8 mouse cellular contexts compared by ENCODE assay signal in genomic region chr13:55635146-55635571, GRCm38 (mm10). TPM values are rescaled to one million over a fixed set of nuclear protein-coding genes. Genes with fewer than 3 reads are reported as not detected.
DNase-seq lines count a peak whose midpoint lies in the region; ATAC-seq and TF ChIP-seq lines count a peak whose summit lies in the region.

No protein-coding gene starts in this region.

- ATAC-seq in hindbrain, embryonic 16.5 days: peak; percentile 74
- ATAC-seq in midbrain, embryonic 15.5 days (replicated peaks): peak; percentile 77
- no peak for ATAC-seq in inflammation-experienced regulatory T-cells, adult 6 months

- no peak for TF ChIP-seq POLR2A in cortical plate, adult 2 months (IDR thresholded peaks at IDR 0.05; ENCODE audit: extremely low read depth, insufficient read depth, low read length)

- H3K4me3 ChIP-seq in layer of hippocampus, adult 2 months: peak overlapping the region; percentile 89
- peak overlapping the region; percentile 62 for H3K4me3 ChIP-seq in cortical plate, adult 2 months (ENCODE audit: insufficient read depth, low read length)
- peak overlapping the region; percentile 98 for H3K4me3 ChIP-seq in hindbrain, embryonic 16.5 days (ENCODE audit: low read length)
- H3K4me3 ChIP-seq in midbrain, embryonic 15.5 days: peak overlapping the region; percentile 99

- H3K4me1 ChIP-seq in cortical plate, adult 2 months (ENCODE audit: control insufficient read depth, insufficient read depth, low read length): 0 out of 2 replicates have a peak, but pooled peaks cover 3% of the 10 kb centered on the region
- H3K4me1 ChIP-seq in hindbrain, embryonic 16.5 days (ENCODE audit: control insufficient read depth, insufficient read depth, low read depth, low read length): peaks cover 15% of the 10 kb centered on the region
- peaks cover 21% of the 10 kb centered on the region for H3K4me1 ChIP-seq in midbrain, embryonic 15.5 days

- under 1% methylated on average over 33 of the region's 40 CpGs for WGBS in hindbrain, embryonic 16.5 days
- WGBS in midbrain, embryonic 15.5 days: under 1% methylated on average over 39 of the region's 40 CpGs

- H3K27me3 ChIP-seq in hindbrain, embryonic 16.5 days (replicated peaks; ENCODE audit: control insufficient read depth, insufficient read depth, low read length): no peaks in the 10 kb centered on the region
- H3K27me3 ChIP-seq in midbrain, embryonic 15.5 days (replicated peaks): no peaks in the 10 kb centered on the region

- H3K9ac ChIP-seq in hindbrain, embryonic 16.5 days (ENCODE audit: low read depth, low read length): peak overlapping the region; percentile 95
- peak overlapping the region; percentile 95 for H3K9ac ChIP-seq in midbrain, embryonic 15.5 days

- peaks cover 25% of the 10 kb centered on the region for H3K36me3 ChIP-seq in hindbrain, embryonic 16.5 days (ENCODE audit: control insufficient read depth, insufficient read depth, low read length)
- peaks cover 22% of the 10 kb centered on the region for H3K36me3 ChIP-seq in midbrain, embryonic 15.5 days (replicated peaks)

- no peak for DNase-seq in layer of hippocampus, adult 2 months (ENCODE audit: low spot score in 2 of 2)
- no peak for DNase-seq in layer of hippocampus, postnatal 10 days (ENCODE audit: low spot score in 2 of 2)
- no peak for DNase-seq in urinary bladder, postnatal 4 days (ENCODE audit: low spot score in 2 of 2)
- no peak for DNase-seq in right cerebral cortex, adult 2 months (ENCODE audit: low spot score in 2 of 2)

- H3K27ac ChIP-seq in layer of hippocampus, adult 2 months: peak overlapping the region; percentile 90
- H3K27ac ChIP-seq in cortical plate, adult 2 months (ENCODE audit: insufficient read depth, low read length): no peak overlapping the region
- peak overlapping the region; percentile 74; the same call in 1 of the 2 replicates for H3K27ac ChIP-seq in hindbrain, embryonic 16.5 days (ENCODE audit: low read depth, low read length)
- H3K27ac ChIP-seq in midbrain, embryonic 15.5 days: peak overlapping the region; percentile 74

- no peak for TF ChIP-seq CTCF in layer of hippocampus, adult 2 months (conservative IDR thresholded peaks at IDR 0.05)
- TF ChIP-seq CTCF in cortical plate, adult 2 months (IDR thresholded peaks at IDR 0.05; ENCODE audit: extremely low read depth, insufficient read depth, low read length): no peak

- H3K4me2 ChIP-seq in hindbrain, embryonic 16.5 days (ENCODE audit: low read length): peak overlapping the region; percentile 89
- H3K4me2 ChIP-seq in midbrain, embryonic 15.5 days: peak overlapping the region; percentile 78

- H3K9me3 ChIP-seq in hindbrain, embryonic 16.5 days (ENCODE audit: control insufficient read depth, low read length): no peaks in the 10 kb centered on the region
- no peaks in the 10 kb centered on the region for H3K9me3 ChIP-seq in midbrain, embryonic 15.5 days

RNA-seq across cellular contexts. Expression of gene Ddx46, which starts 0.3 kb away (rescaled TPM):
- 10 to 100 TPM; 50.8 to 54.8 TPM for total RNA-seq in layer of hippocampus, adult 2 months (2021)
- total RNA-seq in layer of hippocampus, postnatal 10 days (2021): 10 to 100 TPM; 49.4 to 55.2 TPM
- polyA plus RNA-seq in cortical plate, adult 2 months (2012; rRNA removed): 44.5 and 48.3 TPM in 2 replicates
- 21.5 and 23.1 TPM in 2 replicates for polyA plus RNA-seq in hindbrain, embryonic 16.5 days (2015; fragmentation: Nextera tagmentation; extraction: Ambion mirVana)
- polyA plus RNA-seq in midbrain, embryonic 15.5 days (2015; fragmentation: Nextera tagmentation; extraction: Ambion mirVana): 26.0 and 27.2 TPM in 2 replicates
- polyA plus RNA-seq in inflammation-experienced regulatory T-cells, adult 6 months (2017; shearing (Covaris generic)): 10 to 100 TPM; 62.3 to 67.3 (median 64.0) TPM

RNA-seq across cellular contexts. Expression of gene Caml, which starts 12.4 kb away (rescaled TPM):
- 10 to 100 TPM; 38.7 to 50.2 TPM for total RNA-seq in layer of hippocampus, adult 2 months (2021)
- total RNA-seq in layer of hippocampus, postnatal 10 days (2021): 10 to 100 TPM; 51.5 to 59.9 TPM
- 67.2 and 73.7 TPM in 2 replicates for polyA plus RNA-seq in cortical plate, adult 2 months (2012; rRNA removed)
- 97.4 and 108 TPM in 2 replicates for polyA plus RNA-seq in hindbrain, embryonic 16.5 days (2015; fragmentation: Nextera tagmentation; extraction: Ambion mirVana)
- 94.4 and 103 TPM in 2 replicates for polyA plus RNA-seq in midbrain, embryonic 15.5 days (2015; fragmentation: Nextera tagmentation; extraction: Ambion mirVana)
- polyA plus RNA-seq in inflammation-experienced regulatory T-cells, adult 6 months (2017; shearing (Covaris generic)): 10 to 100 TPM; 28.6 to 51.1 (median 40.0) TPM

RNA-seq across cellular contexts. Expression of gene B4galt7, which starts 35.5 kb away (rescaled TPM):
- total RNA-seq in layer of hippocampus, adult 2 months (2021): 10 to 100 TPM; 22.8 to 24.3 TPM
- total RNA-seq in layer of hippocampus, postnatal 10 days (2021): 10 to 100 TPM; 23.1 to 23.8 TPM
- polyA plus RNA-seq in cortical plate, adult 2 months (2012; rRNA removed): 30.8 and 31.1 TPM in 2 replicates
- polyA plus RNA-seq in hindbrain, embryonic 16.5 days (2015; fragmentation: Nextera tagmentation; extraction: Ambion mirVana): 40.9 and 42.3 TPM in 2 replicates
- polyA plus RNA-seq in midbrain, embryonic 15.5 days (2015; fragmentation: Nextera tagmentation; extraction: Ambion mirVana): 48.6 and 51.4 TPM in 2 replicates
- polyA plus RNA-seq in inflammation-experienced regulatory T-cells, adult 6 months (2017; shearing (Covaris generic)): 10 to 100 TPM; 24.5 to 35.8 (median 25.1) TPM

RNA-seq across cellular contexts. Expression of gene B230219D22Rik, which starts 57.8 kb away (rescaled TPM):
- 10 to 100 TPM; 75.1 to 75.5 TPM for total RNA-seq in layer of hippocampus, adult 2 months (2021)
- total RNA-seq in layer of hippocampus, postnatal 10 days (2021): 10 to 100 TPM; 82.3 to 83.3 TPM
- polyA plus RNA-seq in cortical plate, adult 2 months (2012; rRNA removed): 62.5 and 65.3 TPM in 2 replicates
- polyA plus RNA-seq in hindbrain, embryonic 16.5 days (2015; fragmentation: Nextera tagmentation; extraction: Ambion mirVana): 65.5 and 73.6 TPM in 2 replicates
- 82.3 and 82.9 TPM in 2 replicates for polyA plus RNA-seq in midbrain, embryonic 15.5 days (2015; fragmentation: Nextera tagmentation; extraction: Ambion mirVana)
- 10 to 100 TPM in 2 of 3 experiments, 1 to 10 TPM in 1; 9.8 to 15.8 (median 15.6) TPM for polyA plus RNA-seq in inflammation-experienced regulatory T-cells, adult 6 months (2017; shearing (Covaris generic))
